9 mouse cellular contexts compared by ENCODE assay signal in genomic region chr2:124858504-124858903, GRCm38 (mm10).
DNase-seq lines count a peak whose midpoint lies in the region; ATAC-seq and TF ChIP-seq lines count a peak whose summit lies in the region.
"Had no signal": no experiment of that assay in that cellular context is flagged by ENCODE, and none has a peak within 500 bp of the region (broad histone marks: within the 10 kb centered on the region; RNA-seq: fewer than 3 reads in every experiment).

No protein-coding gene starts in this region.

- H3K27ac ChIP-seq in intestine, embryonic 16.5 days (ENCODE audit: low read length): no peak overlapping the region
- no peak overlapping the region for H3K27ac ChIP-seq in intestine, embryonic 15.5 days
- H3K27ac ChIP-seq in brown adipose tissue, adult 24 weeks (replicated peaks; ENCODE audit: low read depth, low read length): peak overlapping the region; percentile 68
- H3K27ac ChIP-seq in heart, embryonic 15.5 days: 0 out of 2 replicates have a peak overlapping the region, but pooled peaks have one; percentile 54
- H3K27ac ChIP-seq in limb, embryonic 14.5 days (replicated peaks; ENCODE audit: low read depth, low read length): no peak overlapping the region
- no peak overlapping the region for H3K27ac ChIP-seq in forebrain, embryonic 12.5 days
- H3K27ac ChIP-seq in forebrain, embryonic 15.5 days (replicated peaks): no peak overlapping the region

- H3K4me1 ChIP-seq in intestine, embryonic 16.5 days (ENCODE audit: control insufficient read depth, insufficient read depth, low read length): no peaks in the 10 kb centered on the region
- H3K4me1 ChIP-seq in intestine, embryonic 15.5 days (replicated peaks): no peaks in the 10 kb centered on the region
- peaks cover 8% of the 10 kb centered on the region; the same call in 1 of the 2 replicates for H3K4me1 ChIP-seq in brown adipose tissue, adult 24 weeks (ENCODE audit: control insufficient read depth, insufficient read depth, insufficient read length, low read length)
- peaks cover 8% of the 10 kb centered on the region for H3K4me1 ChIP-seq in heart, embryonic 15.5 days (replicated peaks)
- no peaks in the 10 kb centered on the region for H3K4me1 ChIP-seq in limb, embryonic 14.5 days (ENCODE audit: control insufficient read depth, insufficient read depth, low read length)
- no peaks in the 10 kb centered on the region for H3K4me1 ChIP-seq in forebrain, embryonic 12.5 days
- no peaks in the 10 kb centered on the region for H3K4me1 ChIP-seq in forebrain, embryonic 15.5 days

- no peaks in the 10 kb centered on the region for H3K36me3 ChIP-seq in intestine, embryonic 16.5 days (ENCODE audit: control insufficient read depth, insufficient read depth, low read length)
- H3K36me3 ChIP-seq in intestine, embryonic 15.5 days: no peaks in the 10 kb centered on the region
- H3K36me3 ChIP-seq in heart, embryonic 15.5 days: no peaks in the 10 kb centered on the region
- no peaks in the 10 kb centered on the region for H3K36me3 ChIP-seq in limb, embryonic 14.5 days (ENCODE audit: control insufficient read depth, insufficient read depth, low read length)
- H3K36me3 ChIP-seq in forebrain, embryonic 12.5 days (replicated peaks): no peaks in the 10 kb centered on the region
- no peaks in the 10 kb centered on the region for H3K36me3 ChIP-seq in forebrain, embryonic 15.5 days

- no peaks in the 10 kb centered on the region for H3K27me3 ChIP-seq in intestine, embryonic 16.5 days (replicated peaks; ENCODE audit: control insufficient read depth, insufficient read depth, low read length)
- H3K27me3 ChIP-seq in intestine, embryonic 15.5 days (replicated peaks): no peaks in the 10 kb centered on the region
- no peaks in the 10 kb centered on the region for H3K27me3 ChIP-seq in heart, embryonic 15.5 days
- H3K27me3 ChIP-seq in limb, embryonic 14.5 days (ENCODE audit: control insufficient read depth, insufficient read depth, low read length): no peaks in the 10 kb centered on the region
- H3K27me3 ChIP-seq in forebrain, embryonic 12.5 days: no peaks in the 10 kb centered on the region
- H3K27me3 ChIP-seq in forebrain, embryonic 15.5 days: no peaks in the 10 kb centered on the region

- DNase-seq in limb, embryonic 14.5 days (ENCODE audit: low spot score): peak; percentile 22
- peak; percentile 14 for DNase-seq in right cerebral cortex, postnatal 14 days

- H3K9ac ChIP-seq in intestine, embryonic 16.5 days (ENCODE audit: low read depth, low read length): no peak overlapping the region
- no peak overlapping the region for H3K9ac ChIP-seq in intestine, embryonic 15.5 days
- no peak overlapping the region for H3K9ac ChIP-seq in heart, embryonic 15.5 days
- H3K9ac ChIP-seq in limb, embryonic 14.5 days (ENCODE audit: low read depth, low read length, severe bottlenecking): no peak overlapping the region
- no peak overlapping the region for H3K9ac ChIP-seq in forebrain, embryonic 12.5 days
- H3K9ac ChIP-seq in forebrain, embryonic 15.5 days (replicated peaks): no peak overlapping the region

- no peak overlapping the region for H3K4me3 ChIP-seq in intestine, embryonic 16.5 days (ENCODE audit: low read length)
- H3K4me3 ChIP-seq in intestine, embryonic 15.5 days (replicated peaks): no peak overlapping the region
- H3K4me3 ChIP-seq in brown adipose tissue, adult 24 weeks (ENCODE audit: insufficient read depth, low read depth, low read length): no peak overlapping the region
- H3K4me3 ChIP-seq in heart, embryonic 15.5 days: no peak overlapping the region
- H3K4me3 ChIP-seq in limb, embryonic 14.5 days (replicated peaks; ENCODE audit: low read length): no peak overlapping the region
- H3K4me3 ChIP-seq in forebrain, embryonic 12.5 days (replicated peaks): no peak overlapping the region
- no peak overlapping the region for H3K4me3 ChIP-seq in forebrain, embryonic 15.5 days
- H3K4me3 ChIP-seq: erythroblast, embryonic 14.5 days had no signal

- TF ChIP-seq POLR2A in limb, embryonic 14.5 days (IDR thresholded peaks at IDR 0.05; ENCODE audit: borderline replicate concordance, extremely low read depth, insufficient read depth, insufficient read length): no peak

- H3K4me2 ChIP-seq in intestine, embryonic 16.5 days (ENCODE audit: low read depth, low read length): no peak overlapping the region
- H3K4me2 ChIP-seq in intestine, embryonic 15.5 days (replicated peaks): no peak overlapping the region
- no peak overlapping the region for H3K4me2 ChIP-seq in heart, embryonic 15.5 days
- no peak overlapping the region for H3K4me2 ChIP-seq in limb, embryonic 14.5 days (replicated peaks; ENCODE audit: low read depth, low read length, severe bottlenecking)
- no peak overlapping the region for H3K4me2 ChIP-seq in forebrain, embryonic 12.5 days
- no peak overlapping the region for H3K4me2 ChIP-seq in forebrain, embryonic 15.5 days (replicated peaks)

- ATAC-seq in intestine, embryonic 16.5 days: 0 out of 2 replicates have a peak, but pooled peaks have one; percentile 42
- no peak for ATAC-seq in intestine, embryonic 15.5 days
- ATAC-seq in heart, embryonic 15.5 days (replicated peaks; ENCODE audit: insufficient number of reproducible peaks, insufficient read depth, low FRiP score, low read depth): peak; percentile 79
- ATAC-seq in limb, embryonic 14.5 days (ENCODE audit: low FRiP score, low read depth): no peak
- no peak for ATAC-seq in forebrain, embryonic 12.5 days (ENCODE audit: low FRiP score)
- no peak for ATAC-seq in forebrain, embryonic 15.5 days (replicated peaks)

- WGBS in intestine, embryonic 16.5 days: 59% methylated on average over 3 of the region's 3 CpGs
- 60% methylated on average over 3 of the region's 3 CpGs for WGBS in intestine, embryonic 15.5 days
- WGBS in heart, embryonic 15.5 days: 41% methylated on average over 3 of the region's 3 CpGs
- WGBS in limb, embryonic 14.5 days: 72% methylated on average over 3 of the region's 3 CpGs
- WGBS in forebrain, embryonic 12.5 days: 69% methylated on average over 3 of the region's 3 CpGs
- 77% methylated on average over 3 of the region's 3 CpGs for WGBS in forebrain, embryonic 15.5 days

- no peaks in the 10 kb centered on the region for H3K9me3 ChIP-seq in intestine, embryonic 16.5 days (ENCODE audit: control insufficient read depth, low read length)
- no peaks in the 10 kb centered on the region for H3K9me3 ChIP-seq in intestine, embryonic 15.5 days
- no peaks in the 10 kb centered on the region for H3K9me3 ChIP-seq in heart, embryonic 15.5 days (replicated peaks)
- no peaks in the 10 kb centered on the region for H3K9me3 ChIP-seq in limb, embryonic 14.5 days (ENCODE audit: control insufficient read depth, low read length)
- H3K9me3 ChIP-seq in forebrain, embryonic 12.5 days: no peaks in the 10 kb centered on the region
- no peaks in the 10 kb centered on the region for H3K9me3 ChIP-seq in forebrain, embryonic 15.5 days

Comparison
In these comparisons a context has a peak if more than half of its experiments do, and no peak if none do; other contexts are left out.
1. ATAC-seq: peak in intestine, embryonic 16.5 days (single experiment) and heart, embryonic 15.5 days (single experiment); none in intestine, embryonic 15.5 days (single experiment), limb, embryonic 14.5 days (single experiment), forebrain, embryonic 12.5 days (single experiment) and forebrain, embryonic 15.5 days (single experiment).
2. H3K27ac ChIP-seq: peak in brown adipose tissue, adult 24 weeks (single experiment) and heart, embryonic 15.5 days (single experiment); none in intestine, embryonic 16.5 days (single experiment), intestine, embryonic 15.5 days (single experiment), limb, embryonic 14.5 days (single experiment), forebrain, embryonic 12.5 days (single experiment) and forebrain, embryonic 15.5 days (single experiment).